Mouse (Mus musculus): ENCODE data around the gene Disc1.

Disc1 gene

GRCm38 (mm10) chr8:125255006-125255685, 201.2 kb downstream of the Disc1 start:
- DNase-seq (ENCODE audit: extremely low read depth, low read depth, low spot score) = no peak

GRCm38 (mm10) chr8:125257660-125258059, 203.7 kb downstream of the Disc1 start:
- no peak for DNase-seq (ENCODE audit: extremely low read depth, low read depth, low spot score)

GRCm38 (mm10) chr8:125258806-125259500, 205.0 kb downstream of the Disc1 start:
- no peak for DNase-seq (ENCODE audit: extremely low read depth, low read depth, low spot score)

GRCm38 (mm10) chr8:125268181-125268705, 214.2 kb downstream of the Disc1 start:
- DNase-seq (ENCODE audit: extremely low read depth, low read depth, low spot score) = no peak

DNA sequence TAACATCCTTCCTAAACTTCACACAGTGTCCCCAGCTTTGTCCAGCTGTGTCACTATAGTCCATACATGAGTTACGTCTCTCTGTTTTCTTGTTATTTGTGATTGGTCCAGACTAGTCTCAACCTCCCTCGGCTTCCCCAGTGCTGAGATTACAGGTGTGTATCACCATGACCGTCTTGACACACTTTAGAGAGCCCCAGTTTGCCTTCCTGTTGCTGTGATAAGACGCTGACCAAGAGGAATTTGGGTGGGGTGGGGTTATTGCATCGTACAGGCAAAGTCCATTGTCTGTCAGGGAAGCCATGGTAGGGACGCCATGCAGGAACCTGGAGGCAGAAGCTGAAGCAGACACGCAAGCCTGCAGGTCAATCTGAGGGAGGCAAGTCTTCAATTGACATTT, 216.3 kb downstream of the Disc1 start:
- DNase-seq (ENCODE audit: extremely low read depth, low read depth, low spot score) = no peak

GRCm38 (mm10) chr8:125271357-125271756, 217.4 kb downstream of the Disc1 start:
- no peak for DNase-seq (ENCODE audit: extremely low read depth, low read depth, low spot score)

DNA sequence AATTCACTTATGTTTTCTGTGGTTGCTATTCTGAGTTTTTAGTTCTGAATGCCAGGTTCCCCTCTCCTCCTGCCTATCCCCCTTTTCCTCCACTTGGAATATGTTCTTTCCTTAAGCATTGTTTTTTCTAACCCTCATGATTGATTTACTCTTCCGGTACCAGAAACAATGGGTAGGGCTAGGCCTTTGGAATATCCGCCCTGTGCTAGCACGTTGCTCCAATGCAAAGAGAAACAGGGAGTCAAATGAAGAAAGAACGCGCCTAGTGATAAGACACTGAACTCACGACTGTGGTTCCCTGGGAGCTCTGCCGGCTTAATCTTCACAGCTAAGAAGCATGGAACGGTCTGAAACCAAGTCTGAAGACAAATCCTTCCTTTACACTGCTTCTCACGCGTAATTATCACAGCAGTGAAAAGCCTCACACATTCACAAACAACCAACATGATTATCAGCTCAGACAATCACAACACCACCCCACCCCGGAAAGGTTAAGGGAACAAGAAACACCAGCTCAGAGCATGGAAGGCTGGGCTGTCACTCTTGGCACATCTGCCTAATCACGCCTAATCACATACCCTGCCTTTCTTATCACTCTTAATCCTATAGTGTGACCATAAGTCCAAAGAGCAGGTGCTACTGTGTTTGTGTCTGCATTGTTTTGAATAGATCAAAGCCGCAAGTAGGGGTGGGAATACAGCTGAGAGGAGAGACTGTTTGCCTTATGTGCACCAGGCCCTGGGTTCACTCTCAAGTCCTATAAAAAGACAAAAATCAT, 218.3 kb downstream of the Disc1 start:
- DNase-seq (ENCODE audit: extremely low read depth, low read depth, low spot score) = no peak

- DNase-seq (ENCODE audit: extremely low read depth, low read depth, low spot score) = no peak
Observed at GRCm38 (mm10) chr8:125277071-125277682, 223.2 kb downstream of the Disc1 start.

- DNase-seq (ENCODE audit: extremely low read depth, low read depth, low spot score) = no peak
Observed at GRCm38 (mm10) chr8:125279156-125279555, 225.2 kb downstream of the Disc1 start.

DNA sequence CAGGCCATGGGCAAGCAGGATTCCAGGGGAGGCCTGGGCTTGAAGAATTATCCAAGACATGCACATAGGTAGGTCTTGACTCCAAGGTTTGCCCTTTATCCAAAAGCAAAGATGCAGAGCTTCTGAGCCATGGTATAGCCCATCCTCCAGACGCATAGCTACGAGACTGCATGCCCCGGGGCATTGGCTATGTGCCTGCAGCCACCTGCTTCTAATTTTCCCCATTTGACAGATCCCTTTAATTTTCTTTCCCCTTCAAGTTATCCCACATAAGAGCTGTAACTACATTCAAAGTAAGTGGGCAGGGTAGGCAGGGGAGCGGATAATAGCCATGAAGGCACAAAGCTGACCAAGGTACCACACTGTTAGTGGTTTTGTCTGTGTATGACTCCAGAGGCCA, 225.9 kb downstream of the Disc1 start:
- no peak for DNase-seq (ENCODE audit: extremely low read depth, low read depth, low spot score)

GRCm38 (mm10) chr8:125282531-125282930, 228.5 kb downstream of the Disc1 start:
- DNase-seq (ENCODE audit: extremely low read depth, low read depth, low spot score) = no peak

DNA sequence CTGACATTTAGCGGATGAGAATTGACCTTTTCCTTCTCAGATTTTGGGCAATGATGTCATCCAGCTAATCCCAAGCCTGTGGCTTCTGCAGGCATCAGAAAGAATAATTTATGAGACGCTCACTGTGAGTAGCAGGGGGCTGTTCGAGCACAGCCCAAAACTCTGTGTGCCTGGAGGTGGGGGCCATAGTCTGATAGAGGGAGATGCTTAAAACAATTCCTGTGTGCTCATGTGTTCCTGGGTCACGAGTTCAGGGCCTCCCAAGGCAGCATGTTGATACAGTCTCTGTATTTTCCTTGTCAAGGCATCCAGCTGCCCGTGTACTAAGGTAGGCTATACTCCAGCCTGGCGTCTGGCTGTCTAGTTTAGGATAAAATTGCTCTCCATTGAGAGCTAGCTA, 229.5 kb downstream of the Disc1 start:
- DNase-seq (ENCODE audit: extremely low read depth, low read depth, low spot score) = no peak

GRCm38 (mm10) chr8:125284875-125285274, 230.9 kb downstream of the Disc1 start:
- no peak for DNase-seq (ENCODE audit: extremely low read depth, low read depth, low spot score)

- no peak for DNase-seq (ENCODE audit: extremely low read depth, low read depth, low spot score)
Observed at GRCm38 (mm10) chr8:125285391-125285790, 231.4 kb downstream of the Disc1 start.

GRCm38 (mm10) chr8:125285966-125286681, 232.1 kb downstream of the Disc1 start:
- DNase-seq (ENCODE audit: extremely low read depth, low read depth, low spot score) = no peak

DNA sequence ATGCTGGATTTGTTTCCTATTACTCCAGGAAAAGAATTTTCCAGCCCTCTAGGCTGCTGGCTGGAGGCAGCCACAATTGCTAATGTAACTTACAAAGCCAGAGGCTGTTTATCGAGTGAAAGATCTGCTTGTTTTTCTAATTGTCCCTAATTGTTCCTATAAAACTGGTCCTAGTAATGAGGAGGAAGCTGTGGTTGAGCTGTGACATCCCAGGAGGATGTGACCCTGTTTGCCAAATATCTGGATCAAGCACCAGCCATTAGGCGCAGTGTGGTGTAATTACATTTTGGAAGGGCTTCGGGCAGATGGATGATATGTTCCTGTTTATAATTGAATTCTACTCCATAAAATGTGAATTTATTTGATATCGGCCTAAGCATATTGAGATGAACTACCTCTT, 233.3 kb downstream of the Disc1 start:
- DNase-seq (ENCODE audit: extremely low read depth, low read depth, low spot score) = no peak

DNA sequence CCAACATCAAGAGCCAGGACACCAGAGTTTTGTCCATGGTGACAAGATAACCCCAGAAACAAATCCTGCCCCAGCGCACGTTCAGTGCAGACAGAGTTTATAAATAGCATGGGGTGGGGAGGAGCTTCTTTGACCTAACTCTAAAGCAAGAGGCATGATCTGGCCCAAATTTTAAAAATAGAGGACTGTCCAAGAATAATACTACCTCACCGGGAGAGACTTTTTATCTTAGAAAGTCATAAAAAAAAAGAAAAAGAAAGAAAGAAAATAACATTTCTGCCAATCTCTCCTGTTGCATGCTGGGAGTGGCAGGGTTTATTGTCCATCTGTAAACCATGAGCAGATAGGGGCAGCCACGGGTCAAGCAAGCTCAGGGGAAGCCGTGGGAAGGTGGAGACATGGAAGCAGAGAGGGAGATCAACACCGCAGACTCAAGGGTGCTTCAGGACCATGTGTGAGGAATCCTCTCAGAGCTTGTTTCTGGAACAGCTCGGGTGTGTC, 233.9 kb downstream of the Disc1 start:
- no peak for DNase-seq (ENCODE audit: extremely low read depth, low read depth, low spot score)

GRCm38 (mm10) chr8:125291506-125291905, 237.5 kb downstream of the Disc1 start:
- no peak for DNase-seq (ENCODE audit: extremely low read depth, low read depth, low spot score)

DNA sequence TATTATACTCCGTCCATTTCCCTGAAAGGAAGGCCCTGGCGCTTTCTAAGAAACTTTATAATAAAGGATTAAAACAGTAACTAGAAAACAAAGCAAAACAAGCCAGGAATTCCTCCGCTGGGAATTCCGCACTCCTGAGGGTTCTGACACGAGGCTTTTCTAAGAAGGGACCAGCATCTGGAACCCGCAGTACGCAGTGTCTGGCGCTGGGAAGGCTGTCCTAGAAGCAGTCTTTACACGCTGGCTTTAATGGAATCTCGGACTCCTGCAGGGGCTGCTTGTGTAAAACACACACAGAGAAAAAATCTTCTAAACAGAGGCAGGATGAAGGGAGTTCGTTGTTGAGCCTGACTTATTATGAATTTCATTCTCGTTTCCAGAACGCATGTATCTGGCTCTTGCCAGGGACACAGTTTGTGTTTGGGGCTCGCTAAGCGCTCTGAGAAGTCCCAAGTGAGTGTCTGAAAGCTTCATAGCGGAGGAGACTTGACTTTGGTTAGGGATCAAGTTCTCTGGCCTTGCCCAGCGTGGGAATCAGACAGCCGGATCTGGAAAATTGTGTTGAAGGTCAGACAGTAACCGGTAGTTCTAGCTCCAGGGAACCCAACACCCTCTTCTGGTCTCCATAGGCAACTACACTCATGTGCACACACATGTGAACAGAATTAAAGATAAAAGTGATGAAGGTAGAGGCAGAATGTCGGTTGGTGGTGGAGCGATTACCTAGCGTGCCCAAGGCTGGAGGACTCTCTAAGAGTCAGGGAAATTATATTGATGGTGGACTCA, 238.1 kb downstream of the Disc1 start:
- no peak for DNase-seq (ENCODE audit: extremely low read depth, low read depth, low spot score)

Measured in fat pad, adult 2 months (tissue).